Mouse (Mus musculus): Measurements from ENCODE around the gene Zfpm1. TPM values are rescaled to one million over a fixed set of nuclear protein-coding genes. Genes with fewer than 3 reads are reported as not detected.

Gene Zfpm1
- polyA plus RNA-seq, 1 experiment, result 35.2 TPM

DNA sequence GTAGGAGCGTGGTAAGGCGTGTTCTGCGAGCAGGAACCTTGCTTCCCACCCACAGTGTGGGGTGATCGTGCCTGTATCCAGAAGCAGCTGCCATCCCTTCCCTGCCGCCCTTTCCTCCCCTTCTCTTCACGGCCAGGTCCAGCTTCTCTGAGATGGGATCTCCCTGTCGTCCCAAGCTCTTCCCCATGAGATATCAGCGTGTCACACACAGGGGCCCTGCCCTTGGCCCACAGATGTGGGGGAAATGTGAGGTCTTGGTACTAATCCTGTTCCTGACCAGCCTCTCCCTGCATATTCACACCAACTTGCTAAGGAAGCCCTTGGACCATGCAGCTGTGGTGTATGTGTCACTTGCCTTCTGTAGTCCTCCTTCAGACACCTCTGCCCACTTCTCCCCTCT is 5.8 kb downstream of the Zfpm1 start:
- no peaks in the 10 kb centered on the region for H3K36me3 ChIP-seq (ENCODE audit: control insufficient read depth, insufficient read depth, low read length)
- H3K27me3 ChIP-seq (ENCODE audit: control insufficient read depth, insufficient read depth, low read length), result no peaks in the 10 kb centered on the region
- H3K27ac ChIP-seq (ENCODE audit: control insufficient read depth, insufficient read depth, low read depth, low read length), result no peak overlapping the region
- no peak overlapping the region for H3K4me3 ChIP-seq (ENCODE audit: control insufficient read depth, low read depth, low read length)
- peaks cover 22% of the 10 kb centered on the region for H3K4me1 ChIP-seq (ENCODE audit: control insufficient read depth, insufficient read depth, low read length)
- TF ChIP-seq POLR2A (IDR thresholded peaks at IDR 0.05; ENCODE audit: control insufficient read depth, low read depth, low read length), result no peak
- no peak for TF ChIP-seq CTCF (IDR thresholded peaks at IDR 0.05; ENCODE audit: control insufficient read depth, insufficient read depth, insufficient replicate concordance, low read depth, low read length)

DNA sequence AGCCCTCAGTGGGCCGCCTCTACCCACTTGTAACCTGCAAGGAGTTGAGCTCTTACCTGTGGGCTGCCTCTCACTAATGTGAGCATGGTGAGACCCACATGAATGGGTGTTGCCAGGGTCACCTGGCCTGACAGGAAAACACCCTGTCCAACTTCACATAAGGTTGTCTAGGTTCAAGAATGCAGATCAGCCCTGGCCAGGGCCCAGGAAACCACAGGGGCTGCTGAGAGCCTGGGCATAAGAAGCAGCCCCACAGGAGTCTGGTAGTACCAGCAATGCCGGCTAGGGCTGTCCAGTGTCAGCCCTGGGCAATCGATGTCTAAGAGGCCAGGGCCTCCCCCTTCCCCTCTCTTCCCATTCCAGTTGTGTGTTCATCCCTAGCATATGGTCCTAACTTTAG is 6.4 kb downstream of the Zfpm1 start:
- H3K27ac ChIP-seq (ENCODE audit: control insufficient read depth, insufficient read depth, low read depth, low read length), result no peak overlapping the region
- H3K36me3 ChIP-seq (ENCODE audit: control insufficient read depth, insufficient read depth, low read length), result no peaks in the 10 kb centered on the region
- H3K4me1 ChIP-seq (ENCODE audit: control insufficient read depth, insufficient read depth, low read length), result peaks cover 16% of the 10 kb centered on the region
- TF ChIP-seq POLR2A (IDR thresholded peaks at IDR 0.05; ENCODE audit: control insufficient read depth, low read depth, low read length), result no peak
- TF ChIP-seq CTCF (IDR thresholded peaks at IDR 0.05; ENCODE audit: control insufficient read depth, insufficient read depth, insufficient replicate concordance, low read depth, low read length), result no peak
- H3K27me3 ChIP-seq (ENCODE audit: control insufficient read depth, insufficient read depth, low read length), result no peaks in the 10 kb centered on the region
- no peak overlapping the region for H3K4me3 ChIP-seq (ENCODE audit: control insufficient read depth, low read depth, low read length)

DNA sequence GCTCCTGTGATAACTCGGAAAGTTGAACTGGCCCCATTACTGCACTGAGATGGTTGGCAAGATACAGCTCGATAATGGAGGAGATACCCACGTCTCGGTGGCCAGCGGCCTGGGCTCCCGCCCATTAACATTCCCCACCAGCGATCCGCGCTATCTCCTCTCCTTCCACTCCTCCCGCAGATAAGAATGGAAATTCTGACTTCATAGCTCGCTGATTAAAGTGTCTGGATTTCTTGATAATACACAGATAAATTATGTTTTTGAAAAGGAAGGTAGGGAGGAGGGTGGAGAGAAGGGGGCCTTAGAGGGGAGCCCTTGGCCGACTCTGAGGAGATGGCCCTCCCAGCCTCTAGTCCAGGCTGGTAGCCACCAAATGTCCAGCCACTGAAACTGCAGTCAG is 9.1 kb downstream of the Zfpm1 start:
- no peak overlapping the region for H3K27ac ChIP-seq (ENCODE audit: control insufficient read depth, insufficient read depth, low read depth, low read length)
- no peaks in the 10 kb centered on the region for H3K27me3 ChIP-seq (ENCODE audit: control insufficient read depth, insufficient read depth, low read length)
- H3K36me3 ChIP-seq (ENCODE audit: control insufficient read depth, insufficient read depth, low read length), result no peaks in the 10 kb centered on the region
- H3K4me3 ChIP-seq (ENCODE audit: control insufficient read depth, low read depth, low read length), result no peak overlapping the region
- TF ChIP-seq POLR2A (IDR thresholded peaks at IDR 0.05; ENCODE audit: control insufficient read depth, low read depth, low read length), result no peak
- H3K4me1 ChIP-seq (ENCODE audit: control insufficient read depth, insufficient read depth, low read length), result peaks cover 5% of the 10 kb centered on the region

DNA sequence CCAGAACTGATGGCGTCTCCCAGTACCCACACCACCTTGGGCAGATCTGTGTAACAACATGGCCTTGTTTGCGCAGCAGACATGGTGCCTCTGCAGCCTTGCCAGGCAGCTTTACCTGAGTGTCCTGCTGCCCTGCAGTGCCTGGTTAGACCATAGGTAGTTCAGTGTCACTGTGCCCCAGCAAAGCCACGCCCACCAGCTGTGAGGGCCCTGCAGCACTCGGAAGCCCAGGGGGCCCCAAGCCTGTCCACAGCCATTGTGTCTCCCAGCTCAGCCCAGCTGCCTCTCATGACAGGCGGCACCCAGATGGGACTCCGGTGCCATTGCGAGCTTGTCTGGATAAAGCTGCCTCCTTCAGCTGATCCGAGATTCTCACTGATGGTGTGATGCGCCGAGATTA is 9.6 kb downstream of the Zfpm1 start:
- Histone ChIP-seq H3K27ac (ENCODE audit: control insufficient read depth, insufficient read depth, low read depth, low read length) (no peak overlapping the region), H3K36me3 (ENCODE audit: control insufficient read depth, insufficient read depth, low read length) (no peaks in the 10 kb centered on the region), H3K4me1 (ENCODE audit: control insufficient read depth, insufficient read depth, low read length) (peaks cover 5% of the 10 kb centered on the region), H3K4me3 (ENCODE audit: control insufficient read depth, low read depth, low read length) (no peak overlapping the region), H3K27me3 (ENCODE audit: control insufficient read depth, insufficient read depth, low read length) (no peaks in the 10 kb centered on the region)
- TF ChIP-seq CTCF (IDR thresholded peaks at IDR 0.05; ENCODE audit: control insufficient read depth, insufficient read depth, insufficient replicate concordance, low read depth, low read length) (no peak), POLR2A (IDR thresholded peaks at IDR 0.05; ENCODE audit: control insufficient read depth, low read depth, low read length) (no peak)

DNA sequence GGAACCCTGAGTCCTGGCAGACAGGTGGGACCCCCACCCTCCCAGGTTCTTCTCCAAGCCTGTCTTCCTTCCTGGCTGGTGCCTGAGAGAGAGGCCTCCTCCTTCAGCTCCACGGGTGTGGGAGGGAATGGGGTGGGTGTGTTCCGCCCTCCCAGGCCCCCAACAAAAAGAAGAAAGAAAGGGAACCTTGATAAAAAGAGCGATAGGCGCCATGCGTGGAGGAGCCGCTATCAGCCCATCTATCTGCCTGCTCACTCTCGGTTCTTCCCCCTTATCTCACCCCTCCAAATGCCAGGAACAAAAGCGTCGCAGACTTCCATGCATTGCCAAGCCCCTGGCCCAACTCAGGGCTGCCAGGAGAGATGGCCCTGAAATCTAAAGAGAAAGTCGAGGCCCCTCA is 11.5 kb downstream of the Zfpm1 start:
- Histone ChIP-seq H3K36me3 (ENCODE audit: control insufficient read depth, insufficient read depth, low read length) (no peaks in the 10 kb centered on the region), H3K4me1 (ENCODE audit: control insufficient read depth, insufficient read depth, low read length) (peaks cover 5% of the 10 kb centered on the region), H3K27me3 (ENCODE audit: control insufficient read depth, insufficient read depth, low read length) (no peaks in the 10 kb centered on the region), H3K4me3 (ENCODE audit: control insufficient read depth, low read depth, low read length) (no peak overlapping the region), H3K27ac (ENCODE audit: control insufficient read depth, insufficient read depth, low read depth, low read length) (no peak overlapping the region)
- no peak for TF ChIP-seq POLR2A (IDR thresholded peaks at IDR 0.05; ENCODE audit: control insufficient read depth, low read depth, low read length)

DNA sequence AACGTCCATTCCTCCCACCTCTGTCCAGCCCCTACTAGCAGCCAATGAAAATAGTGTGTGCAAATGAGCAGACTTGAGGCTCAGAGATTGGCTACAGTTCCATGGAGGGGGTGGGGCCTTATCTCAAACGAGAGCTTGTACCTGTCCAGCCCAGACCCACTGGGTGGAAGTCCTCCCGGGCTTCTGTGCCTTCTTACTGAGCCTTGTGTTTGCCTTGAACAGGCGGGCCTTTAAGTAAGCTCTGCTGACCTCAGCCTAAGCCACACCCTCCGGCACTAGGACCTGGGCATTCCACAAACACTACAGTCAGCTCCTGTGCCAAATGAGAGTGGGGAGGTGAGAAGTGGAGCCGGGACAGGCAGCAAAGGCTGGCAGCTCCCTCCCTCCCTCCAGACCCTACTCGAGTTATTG is 12.3 kb downstream of the Zfpm1 start:
- H3K27ac ChIP-seq (ENCODE audit: control insufficient read depth, insufficient read depth, low read depth, low read length), result no peak overlapping the region
- peaks cover 5% of the 10 kb centered on the region for H3K4me1 ChIP-seq (ENCODE audit: control insufficient read depth, insufficient read depth, low read length)
- no peak overlapping the region for H3K4me3 ChIP-seq (ENCODE audit: control insufficient read depth, low read depth, low read length)
- H3K27me3 ChIP-seq (ENCODE audit: control insufficient read depth, insufficient read depth, low read length), result no peaks in the 10 kb centered on the region
- no peaks in the 10 kb centered on the region for H3K36me3 ChIP-seq (ENCODE audit: control insufficient read depth, insufficient read depth, low read length)
- TF ChIP-seq POLR2A (IDR thresholded peaks at IDR 0.05; ENCODE audit: control insufficient read depth, low read depth, low read length) (no peak), CTCF (IDR thresholded peaks at IDR 0.05; ENCODE audit: control insufficient read depth, insufficient read depth, insufficient replicate concordance, low read depth, low read length) (no peak)

DNA sequence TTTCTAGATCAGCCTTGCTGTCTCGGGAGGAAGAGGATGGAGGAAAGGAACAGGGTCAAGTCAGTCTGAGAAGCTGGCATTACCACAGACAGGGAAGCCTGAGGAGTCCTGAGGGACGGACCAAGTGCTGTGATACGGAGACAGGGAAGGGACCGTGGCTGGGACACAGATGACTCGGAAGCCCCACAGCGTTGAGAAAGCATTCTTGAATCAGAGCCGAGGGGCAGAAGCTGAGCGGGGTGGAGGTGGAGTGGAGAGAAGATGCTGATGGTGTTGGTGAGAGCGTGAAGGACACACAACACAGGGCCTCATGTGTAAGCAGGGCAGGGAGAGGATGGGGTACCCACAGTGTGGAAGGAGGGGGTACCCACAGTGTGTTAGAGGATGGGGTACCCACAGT is 13.4 kb downstream of the Zfpm1 start:
- no peak for TF ChIP-seq CTCF (IDR thresholded peaks at IDR 0.05; ENCODE audit: control insufficient read depth, insufficient read depth, insufficient replicate concordance, low read depth, low read length)
- H3K27ac ChIP-seq (ENCODE audit: control insufficient read depth, insufficient read depth, low read depth, low read length), result no peak overlapping the region
- H3K27me3 ChIP-seq (ENCODE audit: control insufficient read depth, insufficient read depth, low read length), result no peaks in the 10 kb centered on the region
- peaks cover 5% of the 10 kb centered on the region for H3K4me1 ChIP-seq (ENCODE audit: control insufficient read depth, insufficient read depth, low read length)
- H3K36me3 ChIP-seq (ENCODE audit: control insufficient read depth, insufficient read depth, low read length), result no peaks in the 10 kb centered on the region
- H3K4me3 ChIP-seq (ENCODE audit: control insufficient read depth, low read depth, low read length), result no peak overlapping the region

DNA sequence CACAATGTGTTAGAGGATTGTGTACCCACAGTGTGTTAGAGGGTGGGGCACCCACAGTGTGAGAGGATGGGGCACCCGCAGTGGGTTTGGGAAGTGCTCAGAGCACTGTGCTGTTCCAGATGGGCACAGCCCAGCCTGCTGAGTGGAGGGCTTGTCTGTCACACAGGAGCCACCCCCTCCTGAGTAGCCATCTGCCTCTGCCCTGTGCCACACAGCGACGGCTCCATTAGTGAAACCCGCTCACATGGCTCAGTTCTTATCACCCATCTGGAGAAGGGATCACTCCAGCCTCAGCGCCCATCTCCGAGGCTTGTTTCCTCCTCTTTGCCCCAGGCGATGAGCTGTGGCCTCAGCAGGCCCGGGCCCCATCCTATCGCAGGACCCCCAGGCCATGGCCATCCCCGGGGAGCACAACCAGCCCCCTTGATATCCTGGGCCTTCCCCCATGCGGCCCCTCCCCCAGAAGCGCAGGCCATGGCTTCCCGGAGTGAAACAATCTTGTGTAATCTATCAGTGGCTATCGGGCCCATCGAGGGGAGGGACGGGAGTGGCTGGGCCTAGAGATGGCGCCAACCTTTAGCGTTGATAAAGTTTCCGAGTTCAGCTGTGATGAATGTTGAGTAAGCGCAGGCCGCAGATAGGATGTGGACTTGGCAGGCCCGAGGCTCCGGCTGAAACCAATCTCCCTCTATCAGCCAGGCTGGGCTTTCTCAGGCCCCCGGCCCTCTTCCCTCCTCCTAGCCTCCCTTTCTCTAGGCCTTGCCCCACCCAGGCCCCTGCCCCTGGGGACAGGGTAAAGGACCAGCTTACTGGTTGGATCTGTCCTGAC is 14.4 kb downstream of the Zfpm1 start:
- no peak overlapping the region for H3K27ac ChIP-seq (ENCODE audit: control insufficient read depth, insufficient read depth, low read depth, low read length)
- H3K27me3 ChIP-seq (ENCODE audit: control insufficient read depth, insufficient read depth, low read length), result no peaks in the 10 kb centered on the region
- H3K4me1 ChIP-seq (ENCODE audit: control insufficient read depth, insufficient read depth, low read length), result peaks cover 5% of the 10 kb centered on the region
- TF ChIP-seq POLR2A (IDR thresholded peaks at IDR 0.05; ENCODE audit: control insufficient read depth, low read depth, low read length) (no peak), CTCF (IDR thresholded peaks at IDR 0.05; ENCODE audit: control insufficient read depth, insufficient read depth, insufficient replicate concordance, low read depth, low read length) (no peak)
- H3K36me3 ChIP-seq (ENCODE audit: control insufficient read depth, insufficient read depth, low read length), result no peaks in the 10 kb centered on the region
- no peak overlapping the region for H3K4me3 ChIP-seq (ENCODE audit: control insufficient read depth, low read depth, low read length)

Measured in testis, adult 2 months (tissue).